Mouse (Mus musculus): ENCODE results near the gene Dock9. TPM values are rescaled to one million over a fixed set of nuclear protein-coding genes. Genes with fewer than 3 reads are reported as not detected.

Dock9 gene
- polyA plus RNA-seq, 1 experiment from 2014 or later = 7.3 TPM

DNA sequence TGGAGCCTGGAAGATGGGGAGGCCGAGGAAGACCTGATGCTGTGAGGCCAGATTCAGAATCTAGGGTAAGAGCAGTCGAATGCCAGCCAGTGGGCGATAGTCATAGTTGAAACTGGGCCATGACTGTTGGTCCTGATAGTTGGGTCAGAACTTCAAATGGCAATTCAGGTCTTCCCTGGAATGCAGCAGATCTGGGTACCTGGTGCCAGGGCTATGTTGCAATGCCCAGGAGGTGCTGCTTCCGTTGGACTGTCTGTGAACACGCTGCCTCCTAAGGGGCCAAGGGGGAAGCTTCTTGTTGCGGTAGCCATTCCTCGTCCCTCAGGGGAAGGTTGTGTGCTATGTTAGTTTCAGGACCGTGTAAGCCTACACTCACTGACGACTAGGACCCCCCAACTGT is 266.8 kb downstream of the Dock9 start:
- no peaks in the 10 kb centered on the region for H3K9me3 ChIP-seq
- H3K4me2 ChIP-seq = no peak overlapping the region
- no peaks in the 10 kb centered on the region for H3K4me1 ChIP-seq (replicated peaks)
- H3K9ac ChIP-seq = no peak overlapping the region
- no peak for ATAC-seq (ENCODE audit: low FRiP score)
- H3K4me3 ChIP-seq = no peak overlapping the region
- no peaks in the 10 kb centered on the region for H3K27me3 ChIP-seq
- no peak overlapping the region for H3K27ac ChIP-seq
- H3K36me3 ChIP-seq = no peaks in the 10 kb centered on the region
- WGBS = 87% methylated on average over 9 of the region's 9 CpGs

DNA sequence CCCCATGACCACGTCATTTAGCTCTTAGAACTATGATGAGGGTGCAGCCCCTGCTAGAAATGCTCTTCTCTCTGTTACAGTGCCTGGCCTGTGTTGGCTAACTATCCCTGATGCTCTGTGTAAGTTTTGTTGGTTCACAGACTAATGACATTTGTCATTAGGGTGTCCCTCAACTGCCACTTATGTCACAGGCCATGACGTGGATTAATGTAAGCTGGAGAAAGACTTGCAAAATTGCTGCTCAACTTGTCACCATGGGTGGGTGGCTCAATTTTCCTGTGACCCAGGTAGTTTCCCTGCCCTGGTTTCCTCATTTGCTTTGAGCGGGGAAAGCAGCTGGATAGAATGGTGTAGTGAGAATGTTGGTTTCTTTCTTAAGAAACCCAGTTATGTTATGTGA is 269.8 kb downstream of the Dock9 start:
- no peaks in the 10 kb centered on the region for H3K27me3 ChIP-seq
- H3K4me2 ChIP-seq = no peak overlapping the region
- H3K4me1 ChIP-seq (replicated peaks) = no peaks in the 10 kb centered on the region
- H3K4me3 ChIP-seq = no peak overlapping the region
- no peak overlapping the region for H3K27ac ChIP-seq
- H3K9ac ChIP-seq = no peak overlapping the region
- 84% methylated on average over 3 of the region's 3 CpGs for WGBS
- no peaks in the 10 kb centered on the region for H3K36me3 ChIP-seq
- ATAC-seq (ENCODE audit: low FRiP score) = no peak
- no peaks in the 10 kb centered on the region for H3K9me3 ChIP-seq

DNA sequence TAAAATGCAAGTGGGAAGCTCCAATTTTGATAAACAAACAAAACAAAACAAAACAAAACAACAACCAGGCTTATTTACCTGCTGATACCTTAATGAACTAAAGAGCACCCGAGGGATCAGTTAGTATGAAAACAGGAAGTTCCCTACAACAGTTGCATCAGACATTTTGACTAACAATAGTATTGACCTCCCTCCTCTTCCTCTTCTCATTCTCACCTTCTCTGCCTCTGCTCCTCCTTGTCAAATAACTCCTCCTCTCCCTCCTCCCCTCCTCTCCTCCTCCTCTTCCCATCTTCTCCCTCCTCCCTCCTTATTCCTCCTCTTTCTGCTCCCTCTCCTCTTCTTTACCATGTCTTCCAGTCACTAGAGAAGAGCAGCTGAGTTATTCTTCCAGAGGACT is 270.4 kb downstream of the Dock9 start:
- Histone ChIP-seq H3K9ac (no peak overlapping the region), H3K4me2 (no peak overlapping the region), H3K27me3 (no peaks in the 10 kb centered on the region), H3K27ac (no peak overlapping the region), H3K4me3 (no peak overlapping the region), H3K9me3 (no peaks in the 10 kb centered on the region), H3K4me1 (replicated peaks) (no peaks in the 10 kb centered on the region), H3K36me3 (no peaks in the 10 kb centered on the region)
- no peak for ATAC-seq (ENCODE audit: low FRiP score)
- WGBS = 95% methylated on average over 1 of the region's 1 CpGs

DNA sequence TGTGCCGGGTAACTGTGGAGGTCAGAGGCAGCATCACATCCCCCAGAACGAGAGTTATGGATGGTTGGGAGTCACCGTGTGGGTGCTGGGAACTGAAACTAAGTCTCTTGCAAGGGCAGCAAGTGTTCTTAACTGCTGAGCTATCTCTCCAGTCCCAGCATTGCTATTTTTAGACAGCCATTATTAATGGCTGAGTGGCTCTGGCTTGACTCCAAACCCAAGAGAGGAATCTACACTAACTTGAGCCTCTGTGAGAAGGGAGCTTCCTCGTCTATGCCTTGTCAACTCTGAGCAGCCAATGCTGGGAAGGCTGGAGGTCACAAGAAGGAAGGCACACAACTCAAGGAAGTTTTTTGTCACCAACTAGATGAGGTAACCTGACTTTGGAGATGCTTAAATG is 275.9 kb downstream of the Dock9 start:
- no peak for ATAC-seq (ENCODE audit: low FRiP score)
- 85% methylated on average over 4 of the region's 4 CpGs for WGBS

DNA sequence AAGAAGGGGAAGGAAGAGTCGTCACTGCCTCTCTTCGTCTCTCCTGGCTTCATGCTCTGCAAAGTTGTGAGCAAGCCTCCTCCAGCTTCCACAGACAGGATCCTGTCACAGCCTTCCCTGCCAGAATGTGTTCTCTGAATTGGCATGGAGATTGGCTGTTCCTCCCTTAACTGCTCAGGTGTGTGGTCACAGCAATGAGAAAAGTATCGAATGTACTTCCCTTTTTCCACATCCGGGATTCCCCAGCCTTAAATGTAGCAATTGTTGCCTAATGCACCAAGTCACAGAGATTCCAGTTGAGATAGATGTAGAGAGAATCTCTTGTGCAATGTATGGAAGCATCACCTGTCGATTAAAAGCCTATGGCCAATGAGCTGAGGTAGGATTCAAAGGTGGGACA is 280.8 kb downstream of the Dock9 start:
- H3K4me2 ChIP-seq = no peak overlapping the region
- WGBS = 90% methylated on average over 5 of the region's 5 CpGs
- no peak overlapping the region for H3K9ac ChIP-seq
- no peak overlapping the region for H3K27ac ChIP-seq
- no peaks in the 10 kb centered on the region for H3K27me3 ChIP-seq
- H3K4me1 ChIP-seq (replicated peaks) = no peaks in the 10 kb centered on the region
- ATAC-seq (ENCODE audit: low FRiP score) = no peak
- no peaks in the 10 kb centered on the region for H3K9me3 ChIP-seq
- H3K4me3 ChIP-seq = no peak overlapping the region
- no peaks in the 10 kb centered on the region for H3K36me3 ChIP-seq

More for the DNA sequence above, 275.9 kb downstream of the Dock9 start:
- Histone ChIP-seq H3K4me2 (no peak overlapping the region), H3K9ac (no peak overlapping the region), H3K36me3 (no peaks in the 10 kb centered on the region), H3K9me3 (no peaks in the 10 kb centered on the region), H3K4me1 (replicated peaks) (no peaks in the 10 kb centered on the region), H3K27ac (no peak overlapping the region), H3K27me3 (no peaks in the 10 kb centered on the region), H3K4me3 (no peak overlapping the region)

DNA sequence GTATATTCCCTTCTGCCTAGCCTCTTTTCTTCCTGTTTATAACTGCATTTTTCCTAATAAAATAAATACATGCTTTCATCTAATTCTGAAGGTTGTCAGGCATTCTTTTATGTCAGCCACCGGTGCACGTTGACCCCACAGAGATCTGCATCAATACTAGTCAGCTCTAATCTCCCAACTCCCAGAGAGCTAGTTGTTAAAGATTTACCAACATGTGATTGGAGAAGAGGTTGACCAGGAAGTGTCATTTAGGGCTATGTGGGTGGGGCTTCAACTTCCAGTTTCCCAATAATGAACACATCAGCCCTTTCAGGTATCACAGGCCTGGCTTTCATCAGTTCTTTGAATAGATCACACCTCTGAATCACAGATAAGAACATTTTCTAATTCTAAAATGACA is 288.7 kb downstream of the Dock9 start:
- Histone ChIP-seq H3K4me1 (replicated peaks) (peaks cover 6% of the 10 kb centered on the region), H3K27ac (no peak overlapping the region), H3K9me3 (no peaks in the 10 kb centered on the region), H3K4me3 (no peak overlapping the region), H3K36me3 (no peaks in the 10 kb centered on the region), H3K9ac (no peak overlapping the region), H3K27me3 (peaks cover 34% of the 10 kb centered on the region), H3K4me2 (no peak overlapping the region)
- no peak for ATAC-seq (ENCODE audit: low FRiP score)
- 82% methylated on average over 2 of the region's 2 CpGs for WGBS

DNA sequence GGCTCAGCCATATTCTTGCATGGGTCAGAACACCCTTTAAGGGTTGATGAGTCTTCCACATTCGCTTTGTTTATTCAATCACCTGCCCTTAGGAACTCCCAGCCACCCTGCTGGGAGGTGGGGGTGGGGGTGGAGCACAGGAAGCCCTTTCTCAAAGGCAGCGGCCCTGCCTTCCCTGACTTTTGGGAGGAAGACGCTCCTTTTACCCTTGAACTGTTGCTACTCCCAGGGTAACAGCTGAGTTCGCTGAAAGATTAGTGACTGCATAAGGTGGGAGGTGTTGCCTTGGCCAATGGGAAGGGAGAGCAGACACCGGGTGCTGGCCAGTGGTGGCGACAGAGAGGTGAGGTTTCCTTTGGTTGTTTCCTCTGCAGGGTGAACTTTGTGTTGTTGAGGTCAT is 291.3 kb downstream of the Dock9 start:
- 20% methylated on average over 6 of the region's 6 CpGs for WGBS
- H3K4me1 ChIP-seq (replicated peaks) = peaks cover 6% of the 10 kb centered on the region

DNA sequence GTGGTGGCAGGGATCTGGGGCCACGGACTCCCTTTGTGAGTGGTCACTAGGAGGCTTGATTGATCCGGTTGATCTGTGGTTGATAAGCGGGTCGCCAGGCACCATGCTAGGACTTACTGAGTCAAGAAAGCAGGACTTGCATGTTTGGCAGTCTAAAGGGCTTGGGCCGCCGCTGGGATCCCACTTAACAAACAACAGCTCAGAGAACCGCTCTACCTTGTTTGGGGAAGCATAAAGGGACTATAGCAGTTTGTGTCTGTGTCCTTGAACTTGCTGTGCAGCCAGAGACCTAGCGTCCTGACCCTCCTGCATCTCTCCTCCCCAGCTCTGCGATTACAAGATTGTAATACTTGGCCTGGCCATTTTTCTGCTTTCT is 292.2 kb downstream of the Dock9 start:
- WGBS = 25% methylated on average over 9 of the region's 9 CpGs

More for the DNA sequence above, 291.3 kb downstream of the Dock9 start:
- ATAC-seq (ENCODE audit: low FRiP score) = no peak
- peaks cover 39% of the 10 kb centered on the region for H3K27me3 ChIP-seq
- no peak overlapping the region for H3K4me3 ChIP-seq
- H3K9ac ChIP-seq = no peak overlapping the region
- H3K27ac ChIP-seq = no peak overlapping the region
- H3K36me3 ChIP-seq = no peaks in the 10 kb centered on the region
- no peaks in the 10 kb centered on the region for H3K9me3 ChIP-seq
- no peak overlapping the region for H3K4me2 ChIP-seq

DNA sequence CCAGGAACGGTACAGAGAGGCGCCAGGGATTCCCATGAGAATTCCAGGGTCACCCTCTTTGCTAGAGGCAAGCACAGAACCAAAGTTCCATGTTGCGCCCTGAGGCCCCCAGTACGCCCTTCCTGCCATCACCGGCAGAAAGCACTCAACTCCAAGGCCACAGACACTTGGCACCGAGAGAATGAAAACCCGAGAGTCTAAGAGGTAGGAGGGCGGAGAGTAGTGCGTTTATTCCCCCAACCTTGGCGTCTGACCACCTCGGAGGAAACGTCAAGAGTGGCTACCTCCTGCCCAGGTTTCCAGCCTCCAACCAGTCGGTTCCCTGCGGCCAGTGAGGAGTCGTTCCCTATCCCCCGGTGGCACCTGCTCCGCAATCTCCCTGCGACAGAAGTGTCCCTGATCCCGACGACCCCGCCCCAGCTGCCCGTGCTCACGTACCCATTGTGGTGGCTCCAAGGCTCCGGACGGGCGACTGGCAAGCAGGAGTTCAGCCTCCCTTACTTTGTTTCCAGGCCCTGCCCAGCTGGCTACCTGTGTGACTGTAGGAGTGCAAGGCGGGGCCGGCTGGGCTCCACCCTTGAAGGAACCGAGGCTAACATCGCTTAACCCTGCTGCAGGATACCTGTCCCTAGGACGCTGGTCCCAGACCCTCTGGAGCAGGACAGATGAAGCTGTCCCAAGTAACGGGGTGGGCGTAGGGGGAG is 292.7 kb downstream of the Dock9 start, which contains the start of gene Slc15a1:
Gene Slc15a1, minus strand, starts transcription at position 472 of the 704 bp plus-strand sequence.
- H3K36me3 ChIP-seq = no peaks in the 10 kb centered on the region
- no peak within 1 kb of the TSS for H3K27ac ChIP-seq
- peak within 1 kb of the TSS; percentile 36 for H3K4me2 ChIP-seq
- H3K9ac ChIP-seq = no peak within 1 kb of the TSS
- peaks cover 6% of the 10 kb centered on the region for H3K4me1 ChIP-seq (replicated peaks)
- H3K27me3 ChIP-seq = peaks cover 39% of the 10 kb centered on the region
- no peaks in the 10 kb centered on the region for H3K9me3 ChIP-seq
- 11% methylated on average over 33 of the region's 33 CpGs for WGBS
- no peak for ATAC-seq (ENCODE audit: low FRiP score)
- peak within 1 kb of the TSS; percentile 8 for H3K4me3 ChIP-seq

More for the DNA sequence above, 292.2 kb downstream of the Dock9 start:
- no peak overlapping the region for H3K27ac ChIP-seq
- H3K9me3 ChIP-seq = no peaks in the 10 kb centered on the region
- peaks cover 6% of the 10 kb centered on the region for H3K4me1 ChIP-seq (replicated peaks)
- peak overlapping the region; percentile 36 for H3K4me2 ChIP-seq
- H3K27me3 ChIP-seq = peaks cover 39% of the 10 kb centered on the region
- no peak overlapping the region for H3K4me3 ChIP-seq
- H3K36me3 ChIP-seq = no peaks in the 10 kb centered on the region
- H3K9ac ChIP-seq = no peak overlapping the region
- no peak for ATAC-seq (ENCODE audit: low FRiP score)

DNA sequence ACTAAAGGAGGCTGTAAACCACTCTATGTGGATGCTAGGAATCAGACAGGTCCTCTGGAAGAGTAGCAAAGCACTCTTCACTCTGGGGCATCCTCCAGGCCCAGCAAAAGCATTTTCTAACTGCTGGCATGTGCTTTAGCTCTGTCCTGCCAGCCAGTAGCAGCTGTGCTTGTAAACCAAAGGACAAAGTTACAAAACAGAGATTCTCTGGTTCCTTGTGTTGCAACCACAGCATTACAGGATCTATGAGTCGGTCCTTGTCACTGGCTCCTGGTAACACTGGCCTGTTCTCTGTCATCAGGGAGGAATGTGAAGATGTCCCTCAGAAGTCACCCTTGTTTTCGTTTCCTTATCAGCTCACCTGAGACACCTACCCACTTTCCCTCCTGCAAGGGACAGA is 297.1 kb downstream of the Dock9 start:
- no peak overlapping the region for H3K4me2 ChIP-seq
- no peak overlapping the region for H3K9ac ChIP-seq
- H3K4me1 ChIP-seq (replicated peaks) = peaks cover 6% of the 10 kb centered on the region
- no peaks in the 10 kb centered on the region for H3K36me3 ChIP-seq
- ATAC-seq (ENCODE audit: low FRiP score) = no peak
- peaks cover 21% of the 10 kb centered on the region for H3K27me3 ChIP-seq
- no peak overlapping the region for H3K27ac ChIP-seq
- H3K4me3 ChIP-seq = no peak overlapping the region
- H3K9me3 ChIP-seq = no peaks in the 10 kb centered on the region
- 85% methylated on average over 2 of the region's 2 CpGs for WGBS

DNA sequence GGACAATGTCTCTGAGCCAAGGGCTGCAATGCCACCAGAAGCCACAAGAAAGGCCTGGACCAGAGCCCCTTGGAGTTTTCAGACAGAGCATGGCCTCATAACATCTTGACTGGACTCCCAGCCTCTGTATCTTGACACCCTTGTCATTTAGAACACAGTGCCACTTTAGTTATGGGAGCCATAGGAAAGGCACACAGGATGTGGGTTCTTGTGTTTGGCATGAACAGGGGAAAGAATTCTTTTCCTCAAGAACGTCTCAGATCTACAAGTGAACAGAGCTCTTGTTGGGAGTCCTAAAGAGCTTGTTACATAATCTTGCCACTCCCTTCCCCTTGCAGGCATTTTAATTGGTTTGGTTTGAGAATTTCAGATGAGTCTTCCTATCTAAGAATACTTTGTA is 297.9 kb downstream of the Dock9 start:
- Histone ChIP-seq H3K36me3 (no peaks in the 10 kb centered on the region), H3K4me3 (no peak overlapping the region), H3K27me3 (peaks cover 13% of the 10 kb centered on the region), H3K9ac (no peak overlapping the region), H3K27ac (no peak overlapping the region), H3K4me1 (replicated peaks) (0 out of 2 replicates have a peak, but pooled peaks cover under 1% of the 10 kb centered on the region), H3K4me2 (no peak overlapping the region), H3K9me3 (no peaks in the 10 kb centered on the region)
- ATAC-seq (ENCODE audit: low FRiP score) = no peak
- 62% methylated on average over 1 of the region's 1 CpGs for whole genome bisulfite sequencing

DNA sequence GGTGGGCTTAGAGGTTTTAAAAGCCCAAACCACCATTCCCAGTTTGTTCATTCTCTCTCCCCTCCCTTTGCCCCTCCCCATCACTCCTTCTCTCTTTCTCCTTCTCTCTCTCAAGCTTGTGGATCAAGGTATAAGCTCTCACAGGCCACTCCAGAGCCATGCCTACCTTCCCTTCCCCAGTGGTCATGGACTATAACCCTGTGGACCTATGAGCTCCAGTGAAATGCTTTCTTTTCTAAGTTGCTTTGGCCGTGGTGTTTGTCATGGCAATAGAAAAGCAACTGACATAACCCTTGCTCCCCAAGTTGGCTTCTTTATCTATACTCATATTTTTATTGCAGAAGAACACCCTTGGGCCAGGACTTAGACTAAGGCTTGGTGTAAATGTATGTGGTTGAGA is 299.8 kb downstream of the Dock9 start:
- Histone ChIP-seq H3K9ac (no peak overlapping the region), H3K36me3 (no peaks in the 10 kb centered on the region), H3K27me3 (no peaks in the 10 kb centered on the region; the same call in 1 of the 2 replicates), H3K4me2 (no peak overlapping the region), H3K4me3 (no peak overlapping the region), H3K9me3 (no peaks in the 10 kb centered on the region), H3K4me1 (replicated peaks) (0 out of 2 replicates have a peak, but pooled peaks cover 5% of the 10 kb centered on the region), H3K27ac (no peak overlapping the region)
- 92% methylated on average over 1 of the region's 1 CpGs for WGBS
- ATAC-seq (ENCODE audit: low FRiP score) = no peak

DNA sequence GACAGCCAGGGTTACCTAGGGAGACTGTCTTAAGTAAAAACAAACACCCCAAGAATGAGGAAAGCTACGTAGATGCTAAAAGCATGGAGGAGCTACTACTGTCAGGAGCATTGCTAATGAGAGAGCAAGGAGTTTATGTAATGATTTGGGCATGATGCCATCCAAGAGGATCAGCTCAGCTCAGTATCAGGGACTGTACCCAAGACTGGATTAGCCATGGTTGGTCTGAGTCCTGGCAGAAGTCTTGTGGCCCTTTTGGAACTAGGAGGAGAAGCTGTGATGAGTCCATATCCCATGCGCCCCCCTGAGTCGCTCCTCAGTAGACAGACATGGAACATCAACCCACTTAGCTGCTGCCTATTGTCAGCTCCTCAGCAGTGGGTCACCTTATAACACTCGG is 301.9 kb downstream of the Dock9 start:
- Histone ChIP-seq H3K36me3 (no peaks in the 10 kb centered on the region), H3K9ac (no peak overlapping the region), H3K9me3 (no peaks in the 10 kb centered on the region), H3K4me2 (no peak overlapping the region), H3K4me1 (replicated peaks) (0 out of 2 replicates have a peak, but pooled peaks cover 14% of the 10 kb centered on the region), H3K4me3 (no peak overlapping the region), H3K27ac (no peak overlapping the region), H3K27me3 (no peaks in the 10 kb centered on the region)
- no peak for ATAC-seq (ENCODE audit: low FRiP score)
- WGBS = 81% methylated on average over 4 of the region's 4 CpGs
